Mouse (Mus musculus): Measurements from ENCODE around the gene Kcne3. TPM values are rescaled to one million over a fixed set of nuclear protein-coding genes. Genes with fewer than 3 reads are reported as not detected.

Kcne3 gene
- polyA plus RNA-seq (2014; fragmentation: Nextera tagmentation; extraction: Ambion mirVana): 5.7 and 5.9 TPM in 2 replicates

DNA sequence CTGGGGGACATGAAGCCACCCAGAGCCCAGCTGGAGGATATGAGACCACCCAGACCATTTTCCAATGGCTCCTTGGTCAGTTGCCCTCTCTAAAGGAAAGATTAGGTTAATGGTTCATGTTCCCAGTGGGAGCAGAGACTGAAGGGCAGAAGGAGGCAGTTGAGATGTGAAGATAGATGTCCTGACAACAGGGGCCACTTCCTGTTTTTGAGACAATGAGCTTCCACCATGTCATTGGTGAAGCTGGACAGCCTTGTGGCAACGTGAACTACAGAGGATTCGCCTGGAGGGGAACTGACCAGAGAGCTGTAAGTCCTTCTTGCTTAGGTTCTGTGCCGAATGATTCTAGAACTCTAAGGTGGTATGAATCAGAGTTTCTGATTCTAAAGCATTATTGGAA, at the start of gene Kcne3:
Kcne3 (plus strand) TSS at position 234 of the 400 bp plus-strand sequence.
- H3K4me3 ChIP-seq (ENCODE audit: low read depth, low read length): no peak within 1 kb of the TSS
- no peak within 1 kb of the TSS for H3K27ac ChIP-seq (ENCODE audit: low read depth, low read length)
- 58% methylated on average over 3 of the region's 3 CpGs for WGBS (ENCODE audit: insufficient replicate concordance)
- no peak within 1 kb of the TSS for H3K4me2 ChIP-seq
- H3K36me3 ChIP-seq (ENCODE audit: control insufficient read depth, insufficient read depth, low read length): no peaks in the 10 kb centered on the region
- H3K27me3 ChIP-seq (ENCODE audit: control insufficient read depth, insufficient read depth, low read length): peaks cover 40% of the 10 kb centered on the region
- no peaks in the 10 kb centered on the region for H3K9me3 ChIP-seq (replicated peaks; ENCODE audit: control insufficient read depth, low read length)
- ATAC-seq (replicated peaks; ENCODE audit: insufficient number of reproducible peaks, low FRiP score, low TSS enrichment): no peak
- H3K9ac ChIP-seq (ENCODE audit: low read depth, low read length): no peak within 1 kb of the TSS
- no peaks in the 10 kb centered on the region for H3K4me1 ChIP-seq (ENCODE audit: control insufficient read depth, insufficient read depth, low read length)

DNA sequence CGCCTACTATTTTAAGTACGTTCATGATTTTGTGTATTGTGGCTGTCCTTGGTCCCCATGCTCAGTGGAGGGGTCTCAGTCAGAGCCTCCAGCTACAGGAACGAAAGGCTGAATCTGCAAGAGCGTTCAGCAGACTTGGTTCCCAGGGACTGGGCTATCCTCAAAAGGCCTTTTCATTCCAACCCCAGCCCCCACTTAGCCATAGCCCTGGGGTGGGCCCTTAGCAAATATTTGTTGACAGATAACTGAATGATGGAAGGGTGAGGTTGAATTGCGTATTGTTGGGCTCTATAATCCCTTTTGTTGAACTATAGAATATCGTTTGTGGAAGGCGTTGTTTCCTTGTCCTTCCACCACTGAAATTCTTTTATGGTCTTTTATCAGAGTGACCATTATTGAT, 49.8 kb upstream of the Kcne3 start:
- ATAC-seq (replicated peaks; ENCODE audit: insufficient number of reproducible peaks, low FRiP score, low TSS enrichment): no peak
- Histone ChIP-seq H3K27ac (ENCODE audit: low read depth, low read length) (no peak overlapping the region), H3K9me3 (replicated peaks; ENCODE audit: control insufficient read depth, low read length) (no peaks in the 10 kb centered on the region; the same call in 1 of the 2 replicates), H3K4me3 (ENCODE audit: low read depth, low read length) (no peak overlapping the region), H3K4me1 (ENCODE audit: control insufficient read depth, insufficient read depth, low read length) (no peaks in the 10 kb centered on the region), H3K27me3 (ENCODE audit: control insufficient read depth, insufficient read depth, low read length) (no peaks in the 10 kb centered on the region), H3K4me2 (no peak overlapping the region), H3K36me3 (ENCODE audit: control insufficient read depth, insufficient read depth, low read length) (no peaks in the 10 kb centered on the region), H3K9ac (ENCODE audit: low read depth, low read length) (no peak overlapping the region)
- WGBS (ENCODE audit: insufficient replicate concordance): 72% methylated on average over 7 of the region's 7 CpGs

DNA sequence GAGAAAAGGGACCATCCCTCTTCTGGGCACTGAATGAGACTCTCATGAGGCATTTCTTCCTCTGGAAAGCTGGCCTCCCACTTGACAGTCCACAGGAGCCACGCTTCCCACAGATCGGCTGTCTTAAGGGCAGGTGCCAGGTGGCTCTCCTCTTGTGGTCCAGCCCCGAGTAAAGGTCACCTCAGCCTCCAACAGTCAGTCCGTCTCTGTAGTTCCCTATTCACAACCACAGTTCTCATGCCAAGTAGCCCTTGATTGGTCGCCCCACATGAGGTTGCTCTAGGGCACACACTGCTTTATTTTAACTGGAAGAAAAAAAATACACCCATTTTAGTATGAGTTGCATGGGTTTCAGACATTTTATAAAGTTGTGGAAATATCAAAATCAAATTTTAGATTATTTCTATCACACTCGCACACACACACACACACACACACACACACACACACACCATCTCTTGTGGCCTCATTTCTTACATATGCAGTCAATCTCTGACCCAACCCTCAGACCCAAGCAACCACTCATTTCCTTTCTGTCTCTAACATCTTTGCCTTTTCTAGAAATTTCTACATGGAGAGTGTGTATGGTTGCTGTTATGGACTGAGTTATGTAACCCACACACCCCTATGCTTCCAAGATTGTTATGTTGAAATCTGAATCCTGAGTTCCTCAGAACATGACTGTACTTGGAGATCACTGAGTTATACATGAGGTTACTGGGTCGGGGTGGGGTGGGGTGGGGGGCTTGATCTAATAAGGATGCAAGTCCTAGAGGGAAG, 47.9 kb upstream of the Kcne3 start:
- WGBS (ENCODE audit: insufficient replicate concordance): 77% methylated on average over 7 of the region's 7 CpGs

DNA sequence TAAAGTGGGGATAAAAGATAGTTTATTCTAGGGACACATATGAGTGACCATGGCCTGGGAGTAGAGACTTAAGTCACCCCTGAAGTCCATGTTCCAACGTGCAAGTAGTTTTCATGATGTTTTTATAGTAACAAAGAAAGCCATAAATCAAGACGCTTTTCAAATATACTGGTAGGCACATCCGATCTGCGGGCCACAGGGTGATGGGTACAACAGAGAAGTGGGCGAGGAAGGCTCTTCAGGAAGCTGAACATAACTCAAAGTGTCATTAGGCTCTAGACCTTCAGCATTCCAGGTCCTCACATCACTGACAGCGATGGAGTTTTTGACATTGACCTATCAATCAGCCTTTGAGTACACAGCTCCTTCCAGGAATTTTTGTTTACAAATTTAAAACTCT, 45.7 kb upstream of the Kcne3 start:
- Histone ChIP-seq H3K4me2 (no peak overlapping the region), H3K27me3 (ENCODE audit: control insufficient read depth, insufficient read depth, low read length) (no peaks in the 10 kb centered on the region), H3K9ac (ENCODE audit: low read depth, low read length) (no peak overlapping the region), H3K4me1 (ENCODE audit: control insufficient read depth, insufficient read depth, low read length) (no peaks in the 10 kb centered on the region), H3K27ac (ENCODE audit: low read depth, low read length) (no peak overlapping the region), H3K9me3 (replicated peaks; ENCODE audit: control insufficient read depth, low read length) (no peaks in the 10 kb centered on the region; the same call in 1 of the 2 replicates), H3K36me3 (ENCODE audit: control insufficient read depth, insufficient read depth, low read length) (no peaks in the 10 kb centered on the region), H3K4me3 (ENCODE audit: low read depth, low read length) (no peak overlapping the region)
- WGBS (ENCODE audit: insufficient replicate concordance): 71% methylated on average over 6 of the region's 6 CpGs
- ATAC-seq (replicated peaks; ENCODE audit: insufficient number of reproducible peaks, low FRiP score, low TSS enrichment): no peak

More for the DNA sequence above, 47.9 kb upstream of the Kcne3 start:
- H3K9ac ChIP-seq (ENCODE audit: low read depth, low read length): no peak overlapping the region
- ATAC-seq (replicated peaks; ENCODE audit: insufficient number of reproducible peaks, low FRiP score, low TSS enrichment): no peak
- no peaks in the 10 kb centered on the region for H3K36me3 ChIP-seq (ENCODE audit: control insufficient read depth, insufficient read depth, low read length)
- H3K4me3 ChIP-seq (ENCODE audit: low read depth, low read length): no peak overlapping the region
- H3K27ac ChIP-seq (ENCODE audit: low read depth, low read length): no peak overlapping the region
- no peaks in the 10 kb centered on the region for H3K4me1 ChIP-seq (ENCODE audit: control insufficient read depth, insufficient read depth, low read length)
- no peaks in the 10 kb centered on the region for H3K27me3 ChIP-seq (ENCODE audit: control insufficient read depth, insufficient read depth, low read length)
- no peaks in the 10 kb centered on the region; the same call in 1 of the 2 replicates for H3K9me3 ChIP-seq (replicated peaks; ENCODE audit: control insufficient read depth, low read length)
- no peak overlapping the region for H3K4me2 ChIP-seq

DNA sequence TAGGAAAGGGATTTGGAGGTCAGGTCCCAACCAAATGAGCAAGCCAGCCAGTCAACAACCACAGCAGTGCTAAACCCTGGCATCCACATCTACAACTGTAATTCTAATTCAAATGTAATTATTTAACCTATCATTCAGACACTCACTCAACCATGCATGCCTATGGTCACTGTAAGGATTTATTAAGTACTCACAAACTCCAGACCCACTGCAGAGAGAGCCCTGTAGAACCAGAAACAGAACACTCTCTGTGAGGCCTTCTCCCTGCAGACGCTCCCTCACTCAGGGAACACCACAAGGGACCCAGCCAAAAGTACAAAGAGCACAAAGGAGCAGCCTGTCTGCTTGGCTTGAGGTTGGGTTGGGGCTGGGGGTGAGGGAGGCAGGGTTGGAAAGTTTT, 43.9 kb upstream of the Kcne3 start:
- no peak for ATAC-seq (replicated peaks; ENCODE audit: insufficient number of reproducible peaks, low FRiP score, low TSS enrichment)
- Histone ChIP-seq H3K9me3 (replicated peaks; ENCODE audit: control insufficient read depth, low read length) (no peaks in the 10 kb centered on the region), H3K27me3 (ENCODE audit: control insufficient read depth, insufficient read depth, low read length) (no peaks in the 10 kb centered on the region), H3K4me3 (ENCODE audit: low read depth, low read length) (no peak overlapping the region), H3K36me3 (ENCODE audit: control insufficient read depth, insufficient read depth, low read length) (no peaks in the 10 kb centered on the region), H3K9ac (ENCODE audit: low read depth, low read length) (no peak overlapping the region), H3K27ac (ENCODE audit: low read depth, low read length) (no peak overlapping the region), H3K4me1 (ENCODE audit: control insufficient read depth, insufficient read depth, low read length) (no peaks in the 10 kb centered on the region), H3K4me2 (no peak overlapping the region)
- 85% methylated on average over 1 of the region's 1 CpGs for WGBS (ENCODE audit: insufficient replicate concordance)

DNA sequence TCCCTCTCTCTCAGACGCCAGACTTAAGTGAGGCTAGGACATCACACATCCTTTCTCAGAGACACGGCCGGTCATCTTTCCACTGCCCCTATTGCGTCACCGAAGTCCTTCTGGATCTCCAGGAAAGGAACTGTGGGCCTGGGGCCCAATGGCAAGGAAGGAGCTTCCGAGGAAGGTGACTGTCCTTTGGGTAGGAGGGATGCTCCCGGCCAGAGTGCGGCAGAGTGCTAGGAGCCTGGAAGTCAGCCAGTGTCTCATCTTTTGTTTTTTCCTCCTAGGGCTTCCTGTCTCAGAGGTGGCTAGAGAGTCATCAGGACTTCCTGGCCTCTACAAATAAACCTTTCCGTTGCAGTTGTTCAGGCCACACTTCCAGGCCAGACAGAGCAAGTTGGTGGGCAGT, 39.3 kb upstream of the Kcne3 start:
- 58% methylated on average over 9 of the region's 9 CpGs for WGBS (ENCODE audit: insufficient replicate concordance)
- Histone ChIP-seq H3K27ac (ENCODE audit: low read depth, low read length) (no peak overlapping the region), H3K4me1 (ENCODE audit: control insufficient read depth, insufficient read depth, low read length) (no peaks in the 10 kb centered on the region), H3K4me2 (no peak overlapping the region), H3K9me3 (replicated peaks; ENCODE audit: control insufficient read depth, low read length) (no peaks in the 10 kb centered on the region), H3K36me3 (ENCODE audit: control insufficient read depth, insufficient read depth, low read length) (no peaks in the 10 kb centered on the region), H3K9ac (ENCODE audit: low read depth, low read length) (no peak overlapping the region), H3K27me3 (ENCODE audit: control insufficient read depth, insufficient read depth, low read length) (no peaks in the 10 kb centered on the region), H3K4me3 (ENCODE audit: low read depth, low read length) (no peak overlapping the region)
- ATAC-seq (replicated peaks; ENCODE audit: insufficient number of reproducible peaks, low FRiP score, low TSS enrichment): no peak

DNA sequence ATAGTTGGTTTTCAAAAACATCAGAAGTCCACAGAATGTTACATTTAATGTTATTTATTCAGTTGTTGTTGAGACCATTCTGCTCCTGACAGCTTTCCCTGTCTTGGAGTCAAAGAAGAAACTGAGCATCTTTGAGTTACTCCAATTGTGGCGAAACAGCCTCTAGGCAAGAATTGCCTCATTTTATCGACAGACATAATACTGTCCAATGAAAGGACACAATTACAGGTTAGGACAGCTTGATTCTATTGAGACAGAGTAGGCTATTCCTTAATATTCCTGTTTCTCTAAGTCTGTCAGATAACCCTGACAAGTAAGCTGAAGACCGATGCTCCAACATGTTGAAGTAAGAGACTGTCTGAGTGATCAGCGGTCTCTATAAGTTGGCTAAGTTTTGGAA, 38.2 kb upstream of the Kcne3 start:
- Histone ChIP-seq H3K27me3 (ENCODE audit: control insufficient read depth, insufficient read depth, low read length) (no peaks in the 10 kb centered on the region), H3K4me3 (ENCODE audit: low read depth, low read length) (no peak overlapping the region), H3K36me3 (ENCODE audit: control insufficient read depth, insufficient read depth, low read length) (no peaks in the 10 kb centered on the region), H3K9ac (ENCODE audit: low read depth, low read length) (no peak overlapping the region), H3K4me1 (ENCODE audit: control insufficient read depth, insufficient read depth, low read length) (no peaks in the 10 kb centered on the region), H3K9me3 (replicated peaks; ENCODE audit: control insufficient read depth, low read length) (no peaks in the 10 kb centered on the region), H3K4me2 (no peak overlapping the region), H3K27ac (ENCODE audit: low read depth, low read length) (no peak overlapping the region)
- no peak for ATAC-seq (replicated peaks; ENCODE audit: insufficient number of reproducible peaks, low FRiP score, low TSS enrichment)
- 85% methylated on average over 4 of the region's 4 CpGs for WGBS (ENCODE audit: insufficient replicate concordance)

DNA sequence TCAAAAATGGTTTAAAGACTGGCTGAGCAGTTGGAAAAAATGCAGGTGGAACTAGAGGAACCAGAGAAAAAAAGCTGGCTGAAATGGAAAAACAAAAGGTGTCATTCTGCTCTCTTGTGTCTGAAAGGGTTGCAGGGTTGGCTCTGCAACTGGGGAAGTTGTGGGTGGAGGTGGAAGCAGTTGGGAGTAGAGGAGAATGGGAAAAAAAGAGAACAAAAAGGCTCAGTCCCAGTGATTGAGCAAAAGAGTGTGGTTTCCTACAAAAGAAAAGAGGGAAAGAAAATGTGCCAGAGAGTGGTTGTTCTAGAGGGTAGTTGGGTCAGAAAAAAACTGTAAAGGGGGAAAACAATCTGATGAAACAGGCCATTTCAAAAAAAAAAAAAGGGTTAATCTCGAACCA, 35.7 kb upstream of the Kcne3 start:
- no peak overlapping the region for H3K4me2 ChIP-seq
- 63% methylated on average over 1 of the region's 1 CpGs for WGBS (ENCODE audit: insufficient replicate concordance)

DNA sequence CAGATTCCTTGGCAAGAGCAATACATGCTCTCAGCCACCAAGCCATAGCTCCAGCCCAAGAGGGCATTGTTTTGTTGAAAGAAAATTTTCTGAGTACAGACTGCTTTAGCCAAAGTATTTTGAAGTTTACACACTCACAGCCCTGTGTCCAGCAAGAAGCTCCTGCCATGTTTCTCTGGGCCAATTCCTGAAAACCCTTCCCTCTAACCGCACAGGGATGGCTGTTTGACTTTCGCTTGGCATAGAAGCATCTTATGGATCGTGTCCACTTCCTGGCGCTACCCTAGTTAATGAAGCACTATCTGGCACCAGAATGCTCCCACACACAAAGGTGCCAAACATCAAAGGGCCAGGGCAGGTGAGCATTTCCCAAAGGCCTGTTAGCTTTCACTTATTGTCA, 27.7 kb upstream of the Kcne3 start:
- Histone ChIP-seq H3K9me3 (replicated peaks; ENCODE audit: control insufficient read depth, low read length) (no peaks in the 10 kb centered on the region), H3K27ac (ENCODE audit: low read depth, low read length) (no peak overlapping the region), H3K9ac (ENCODE audit: low read depth, low read length) (no peak overlapping the region), H3K4me1 (ENCODE audit: control insufficient read depth, insufficient read depth, low read length) (no peaks in the 10 kb centered on the region), H3K4me3 (ENCODE audit: low read depth, low read length) (no peak overlapping the region), H3K4me2 (no peak overlapping the region), H3K36me3 (ENCODE audit: control insufficient read depth, insufficient read depth, low read length) (no peaks in the 10 kb centered on the region), H3K27me3 (ENCODE audit: control insufficient read depth, insufficient read depth, low read length) (no peaks in the 10 kb centered on the region)
- 89% methylated on average over 4 of the region's 4 CpGs for WGBS (ENCODE audit: insufficient replicate concordance)
- no peak for ATAC-seq (replicated peaks; ENCODE audit: insufficient number of reproducible peaks, low FRiP score, low TSS enrichment)

More for the DNA sequence above, 35.7 kb upstream of the Kcne3 start:
- Histone ChIP-seq H3K4me3 (ENCODE audit: low read depth, low read length) (no peak overlapping the region), H3K27ac (ENCODE audit: low read depth, low read length) (no peak overlapping the region), H3K9me3 (replicated peaks; ENCODE audit: control insufficient read depth, low read length) (no peaks in the 10 kb centered on the region), H3K9ac (ENCODE audit: low read depth, low read length) (no peak overlapping the region), H3K4me1 (ENCODE audit: control insufficient read depth, insufficient read depth, low read length) (no peaks in the 10 kb centered on the region), H3K36me3 (ENCODE audit: control insufficient read depth, insufficient read depth, low read length) (no peaks in the 10 kb centered on the region), H3K27me3 (ENCODE audit: control insufficient read depth, insufficient read depth, low read length) (no peaks in the 10 kb centered on the region)
- no peak for ATAC-seq (replicated peaks; ENCODE audit: insufficient number of reproducible peaks, low FRiP score, low TSS enrichment)
